Mouse (Mus musculus) cerebral cortex, adult 2 months (tissue): ENCODE results near the gene Wwox.

Source experiments
- WGBS: fragments of 180-500 bp; shearing (Covaris S2); methylation state at CpG from one replicate; pipeline ENCODE4 v1.1.7; 2018; 5-methylcytosine and 5-hydroxymethylcytosine counted together

Gene Wwox

DNA sequence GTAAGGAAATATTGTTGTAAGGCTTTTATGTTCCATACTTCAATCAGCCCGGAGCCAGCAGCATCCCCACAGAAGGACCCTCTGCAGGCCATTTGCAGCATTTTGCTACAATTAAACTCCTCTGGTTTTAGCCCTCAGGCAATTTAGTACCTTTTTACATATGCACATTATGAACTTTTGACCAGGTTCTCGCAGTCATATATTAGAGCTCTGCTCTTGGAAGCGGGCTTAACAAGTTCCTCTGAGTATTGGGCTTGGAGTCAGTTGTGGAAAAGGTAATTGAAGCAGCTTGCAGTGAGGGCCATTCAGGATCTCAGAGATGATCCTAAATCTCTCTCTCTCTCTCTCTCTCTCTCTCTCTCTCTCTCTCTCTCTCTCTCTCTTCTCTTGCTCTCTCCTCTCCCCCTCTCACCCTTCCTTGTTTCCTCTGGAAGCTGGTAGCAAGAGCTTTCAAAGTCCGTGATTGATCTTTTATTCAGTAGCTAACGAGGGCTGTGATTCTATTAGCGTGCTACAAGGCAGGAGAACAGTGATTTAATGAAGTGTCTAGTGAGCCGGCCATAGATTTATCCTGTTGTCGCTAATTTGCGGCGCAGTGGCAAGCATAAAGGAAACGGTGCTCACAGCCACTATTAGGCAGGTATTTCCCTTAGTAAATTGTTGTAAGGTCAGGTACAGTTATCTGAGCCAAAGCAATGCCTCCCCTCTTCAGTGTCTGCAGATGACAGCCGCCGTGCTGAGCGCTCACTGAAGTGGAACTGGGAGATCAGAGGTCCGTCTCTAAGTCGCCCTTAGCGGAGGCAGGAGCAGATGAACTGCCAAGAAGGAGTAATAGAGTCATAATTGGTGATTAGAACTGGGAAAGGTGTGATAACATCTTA lies 292.0 kb downstream of the Wwox start:
- 51% methylated on average over 17 of the region's 17 CpGs for WGBS

DNA sequence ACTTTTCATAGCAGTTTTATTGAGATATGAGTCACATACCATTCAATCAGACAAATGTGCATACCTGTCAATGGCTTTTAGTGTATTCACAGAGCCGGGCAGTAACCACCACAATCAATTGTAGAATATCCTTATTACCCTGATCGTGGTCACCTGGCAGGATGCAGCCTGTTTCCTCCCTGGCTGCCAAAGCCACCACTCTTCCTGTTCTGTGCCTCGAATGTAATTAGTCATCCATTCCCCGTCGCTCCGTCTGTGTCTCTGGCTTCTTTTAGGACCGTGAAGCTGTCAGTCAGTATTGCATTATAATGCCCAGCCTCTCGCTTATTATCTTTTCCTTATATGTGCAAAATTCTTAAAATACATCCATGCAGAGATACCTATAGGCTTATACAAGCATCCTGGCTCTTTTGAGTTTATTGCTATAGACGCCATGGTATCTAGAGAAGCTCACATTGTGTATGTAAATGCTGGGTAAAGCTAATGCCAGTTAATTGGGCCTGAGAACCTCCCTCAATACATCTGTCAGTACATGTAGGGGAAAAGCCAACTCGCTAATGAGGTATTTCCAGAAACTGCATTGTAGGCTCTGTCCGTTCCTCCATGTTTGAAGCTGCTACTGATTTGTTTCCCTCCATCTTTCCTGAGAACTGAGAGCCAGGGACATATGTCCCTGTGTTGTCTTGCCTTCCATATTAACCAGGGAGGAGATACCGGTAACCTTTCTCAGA lies 303.9 kb downstream of the Wwox start:
- WGBS: 50% methylated on average over 12 of the region's 12 CpGs

DNA sequence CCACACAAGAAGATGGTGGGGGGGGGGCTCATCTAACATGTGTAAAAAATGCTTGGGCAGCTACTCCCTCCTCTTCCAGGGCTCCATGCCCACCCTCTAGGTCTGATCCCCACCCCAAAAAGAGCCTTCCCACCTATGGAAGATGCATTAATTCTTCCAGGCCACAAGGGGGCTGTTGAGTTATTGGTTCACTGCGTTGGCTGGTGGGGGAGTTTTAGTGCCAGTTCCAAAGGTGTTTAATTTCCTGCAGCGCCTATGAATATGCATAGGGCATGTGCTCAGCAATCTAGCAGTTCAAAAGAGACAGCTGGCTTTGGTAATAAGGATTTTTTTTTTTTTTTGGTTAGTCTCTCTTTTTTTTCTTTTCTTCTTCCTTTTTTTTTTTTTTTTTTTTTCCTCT lies 306.9 kb downstream of the Wwox start:
- 51% methylated on average over 2 of the region's 2 CpGs for WGBS

DNA sequence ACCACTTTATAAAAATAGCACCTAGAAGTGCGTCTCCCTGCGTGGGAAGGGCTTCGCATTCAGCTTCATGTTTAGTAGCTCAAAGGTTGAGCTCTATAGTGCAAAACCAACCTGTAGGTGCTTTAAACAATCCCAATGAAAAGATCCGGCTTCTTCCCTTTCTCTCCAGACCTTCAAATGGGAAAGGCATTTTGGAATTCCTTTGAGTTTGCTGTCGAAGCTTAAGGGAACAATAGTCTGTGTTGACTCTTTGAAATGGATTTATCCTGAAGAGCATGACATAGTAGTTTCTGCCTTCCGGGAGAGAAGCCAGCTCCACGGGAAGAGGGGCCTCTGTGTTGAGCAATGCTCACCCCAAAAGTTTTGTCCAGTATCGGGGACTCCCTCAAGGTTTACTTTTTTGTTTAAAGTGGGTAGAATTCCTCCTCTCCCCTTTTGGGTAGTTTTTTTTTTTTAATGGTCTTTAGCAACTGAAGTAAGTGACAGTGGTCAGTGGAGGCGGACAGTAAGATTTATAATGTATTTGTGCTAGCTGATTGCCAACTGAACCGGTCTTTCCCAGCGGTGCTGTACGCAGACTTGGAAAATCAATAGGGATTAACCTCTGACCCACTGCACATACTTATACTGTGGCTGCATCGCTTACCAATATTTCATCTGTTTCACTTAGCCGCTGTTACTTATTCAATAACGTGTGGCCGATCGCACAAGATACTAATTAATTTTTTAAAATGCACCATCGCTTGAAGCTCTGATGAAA lies 312.1 kb downstream of the Wwox start:
- 69% methylated on average over 18 of the region's 18 CpGs for WGBS

DNA sequence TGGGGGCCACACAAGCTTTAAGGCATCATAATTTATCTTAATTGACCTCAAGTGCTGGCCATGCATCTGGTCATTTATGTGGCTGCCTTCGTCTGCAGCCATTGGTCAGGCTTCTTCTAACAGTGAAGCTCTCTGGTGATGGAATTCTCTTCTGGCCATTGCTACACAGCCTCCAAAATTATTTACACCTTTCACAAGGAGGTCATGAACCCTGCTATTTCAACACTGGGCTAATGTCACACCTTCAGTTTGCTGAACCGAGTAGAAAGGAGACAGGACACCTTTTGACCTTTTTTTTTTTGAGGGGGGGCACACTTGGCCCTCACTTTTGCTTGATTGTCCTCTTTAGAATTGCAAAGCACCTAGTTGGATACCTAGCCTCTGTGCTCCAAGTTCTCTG lies 320.2 kb downstream of the Wwox start:
- WGBS: 92% methylated on average over 2 of the region's 2 CpGs

DNA sequence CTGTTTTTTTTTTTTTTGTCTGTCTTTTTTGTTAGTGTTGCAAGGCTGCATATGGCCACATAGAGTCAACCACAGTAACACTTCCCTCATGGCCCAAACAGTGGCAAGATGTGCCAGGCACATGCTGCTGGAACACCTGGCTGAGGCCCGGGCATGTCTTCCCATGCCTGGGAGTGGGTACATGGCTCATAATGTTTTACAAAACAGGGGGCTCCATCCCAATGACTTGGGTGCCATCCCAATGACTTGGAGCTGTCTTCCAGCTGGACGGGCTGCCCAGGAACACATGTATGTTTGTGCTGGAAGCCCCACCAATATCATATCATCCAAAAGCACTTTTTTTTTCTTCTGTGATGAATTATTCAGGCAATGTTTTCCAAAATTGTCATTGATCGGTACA lies 329.1 kb downstream of the Wwox start:
- 92% methylated on average over 3 of the region's 3 CpGs for WGBS

DNA sequence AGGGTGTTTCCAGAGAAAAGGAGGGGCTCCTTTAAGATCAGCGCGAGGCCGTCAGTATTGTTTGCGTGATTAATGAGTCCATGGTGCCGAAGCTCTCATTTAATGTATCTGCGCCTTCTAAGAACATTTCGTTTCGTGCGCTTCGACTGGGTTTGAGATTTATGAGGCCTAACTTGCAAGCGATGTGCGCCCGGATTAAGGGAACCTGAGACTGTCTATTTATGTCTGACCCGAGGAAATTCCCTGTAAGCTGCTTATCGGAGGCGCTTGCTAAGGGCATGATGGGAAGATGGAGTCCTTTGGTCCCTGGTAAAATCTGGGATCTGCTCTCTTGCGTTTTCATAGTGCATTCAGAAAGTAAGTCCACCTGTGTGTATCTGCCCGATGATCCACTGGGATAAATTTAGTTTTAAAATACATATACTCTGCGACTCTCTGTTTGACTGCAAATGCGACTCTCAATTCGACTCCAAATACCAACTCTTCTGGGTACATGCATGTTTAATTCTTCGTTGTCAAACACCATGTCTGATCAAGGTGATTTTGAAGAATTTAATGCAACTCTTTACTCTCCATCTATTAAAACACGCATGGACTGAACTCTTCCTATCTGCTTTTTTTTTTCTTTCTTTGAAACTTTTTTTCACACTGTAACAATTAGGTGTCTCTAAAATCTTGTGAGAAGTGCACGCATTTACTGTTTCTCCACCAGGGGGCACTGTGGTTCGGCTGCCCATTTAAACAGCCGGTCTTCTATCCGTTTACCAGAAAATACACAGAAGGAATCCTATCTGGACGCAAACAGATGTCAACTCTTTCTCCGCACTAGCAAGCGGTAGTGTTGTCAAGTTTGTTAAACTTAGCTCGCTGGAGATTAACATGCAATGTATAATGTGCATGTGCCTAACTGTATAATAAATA lies 331.7 kb downstream of the Wwox start:
- WGBS: 59% methylated on average over 31 of the region's 31 CpGs

DNA sequence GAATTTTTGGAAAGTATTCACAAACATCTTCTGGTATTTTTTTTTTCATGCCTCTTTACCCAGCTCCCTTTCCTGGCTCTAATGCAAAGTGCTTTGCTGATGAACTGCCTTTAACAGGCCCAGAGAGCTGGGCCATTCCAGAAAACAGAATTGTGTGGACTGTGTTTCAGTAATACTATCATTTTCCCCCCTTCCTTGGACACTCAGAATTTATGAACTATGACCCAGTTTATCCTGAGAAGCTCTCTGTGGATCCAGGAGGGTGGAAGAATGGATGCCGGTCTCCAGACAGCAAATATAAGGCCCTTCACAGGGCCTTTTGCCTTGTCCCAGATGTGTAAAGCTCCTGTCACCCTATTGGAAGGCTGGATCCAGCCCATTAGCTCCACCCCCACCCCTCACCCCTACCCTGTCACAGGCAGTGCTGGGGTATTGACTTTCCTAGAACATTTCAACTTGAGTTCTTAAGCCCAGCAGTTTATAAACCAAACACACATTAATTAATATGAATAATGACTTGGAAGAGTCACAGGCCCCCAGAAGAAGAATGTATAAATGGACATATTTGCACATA lies 332.9 kb downstream of the Wwox start:
- WGBS: 85% methylated on average over 1 of the region's 1 CpGs

DNA sequence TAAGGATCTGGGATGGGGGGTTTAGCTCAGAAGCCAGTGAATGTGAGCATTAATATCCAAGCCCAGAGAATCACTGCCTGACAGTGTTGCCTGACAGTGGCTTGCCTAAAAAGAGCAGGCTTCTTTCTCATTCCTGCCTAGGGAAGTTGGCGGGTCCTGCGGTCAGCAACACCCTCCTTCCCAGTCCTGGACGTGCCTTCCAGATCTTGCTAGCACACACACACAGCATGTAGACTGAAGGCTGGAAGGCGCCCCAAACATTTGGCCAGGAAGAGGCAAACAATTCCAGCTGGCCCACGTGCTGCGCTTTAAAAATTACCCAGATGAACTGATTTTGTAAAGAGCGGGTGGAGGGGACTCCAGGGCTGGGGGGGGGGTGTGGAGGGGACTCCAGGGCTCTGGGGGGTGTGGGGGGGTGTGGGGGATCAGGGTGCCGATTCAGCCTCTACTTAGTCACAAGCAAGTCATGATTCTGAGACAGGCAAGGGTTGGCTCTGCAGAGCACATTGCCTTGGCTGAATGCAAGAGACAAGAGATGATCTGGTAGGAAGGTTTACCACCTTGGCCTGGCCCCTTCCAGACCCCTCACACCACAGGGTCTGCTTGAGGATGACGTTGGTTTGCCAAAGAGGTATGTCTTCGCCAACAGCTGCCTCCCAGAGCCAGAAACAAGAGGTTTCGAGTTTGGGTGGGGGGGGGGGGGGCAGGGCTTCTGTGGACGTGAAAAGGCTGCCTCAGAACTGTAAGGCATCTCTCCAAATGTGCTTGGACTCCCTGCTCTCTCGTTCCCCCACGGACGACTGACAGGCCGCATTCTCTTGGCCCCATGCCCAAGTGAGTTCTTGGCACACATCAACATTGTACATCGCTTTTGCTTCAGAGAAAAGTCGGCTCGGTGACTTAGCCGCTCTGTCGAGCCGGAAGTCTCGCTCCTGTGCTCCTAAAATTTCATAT lies 334.3 kb downstream of the Wwox start:
- WGBS: 21% methylated on average over 23 of the region's 23 CpGs

DNA sequence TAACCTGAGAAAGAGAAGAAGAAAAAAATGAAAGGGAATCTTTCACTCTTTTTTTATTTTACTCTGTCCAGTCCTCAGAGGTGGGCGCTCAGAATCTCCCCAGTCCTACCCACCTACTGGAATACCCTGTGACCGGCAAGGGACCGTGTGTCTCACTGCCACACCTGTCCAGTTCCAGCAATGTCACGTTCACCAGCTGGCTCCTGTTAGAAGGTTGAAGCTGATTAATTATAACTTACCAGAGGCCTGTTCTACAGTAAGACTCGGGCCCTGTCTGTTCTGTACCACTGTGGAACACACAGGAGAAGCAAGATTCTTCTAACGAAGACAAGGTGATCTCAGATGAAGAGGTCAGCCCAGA lies 334.9 kb downstream of the Wwox start:
- 86% methylated on average over 6 of the region's 6 CpGs for WGBS

DNA sequence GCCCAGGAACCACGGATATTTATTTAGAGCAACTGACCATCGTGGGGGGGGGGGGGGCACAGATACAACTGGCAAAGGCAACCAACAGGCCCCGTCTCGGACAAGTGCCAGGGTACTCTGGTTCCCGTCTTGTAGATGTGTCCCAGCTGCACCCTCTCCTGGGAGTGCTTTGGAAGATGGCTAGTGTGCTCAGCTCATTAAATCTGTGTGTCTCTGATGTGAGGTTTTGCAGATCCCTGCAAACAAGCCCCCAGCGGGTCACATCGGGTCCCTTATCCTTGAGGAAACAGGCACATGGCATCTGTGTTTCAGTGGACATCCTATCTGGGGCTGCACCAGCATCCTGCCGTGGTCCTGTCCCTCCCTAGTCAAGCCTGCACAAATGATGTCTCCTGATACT lies 336.1 kb downstream of the Wwox start:
- WGBS: 88% methylated on average over 8 of the region's 8 CpGs

DNA sequence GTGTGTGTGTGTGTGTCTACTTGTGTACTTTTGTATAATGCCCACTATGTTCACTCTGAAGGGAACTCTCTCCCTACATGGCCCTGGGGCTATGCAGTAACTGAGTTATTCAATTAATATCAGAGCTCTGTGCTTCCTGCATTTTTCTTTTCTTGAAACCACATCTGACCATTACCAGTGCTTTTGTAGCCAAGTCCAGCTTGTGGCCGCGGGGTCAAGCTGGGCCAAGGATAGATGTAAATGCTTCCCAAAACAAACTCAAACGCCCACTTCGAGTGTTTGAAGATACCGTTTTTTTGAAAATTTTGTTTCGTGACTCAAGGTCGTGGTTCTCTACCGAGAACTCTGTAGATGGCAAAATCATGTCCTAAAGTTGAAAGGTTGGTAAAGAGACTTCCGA lies 337.2 kb downstream of the Wwox start:
- WGBS: 93% methylated on average over 9 of the region's 9 CpGs

DNA sequence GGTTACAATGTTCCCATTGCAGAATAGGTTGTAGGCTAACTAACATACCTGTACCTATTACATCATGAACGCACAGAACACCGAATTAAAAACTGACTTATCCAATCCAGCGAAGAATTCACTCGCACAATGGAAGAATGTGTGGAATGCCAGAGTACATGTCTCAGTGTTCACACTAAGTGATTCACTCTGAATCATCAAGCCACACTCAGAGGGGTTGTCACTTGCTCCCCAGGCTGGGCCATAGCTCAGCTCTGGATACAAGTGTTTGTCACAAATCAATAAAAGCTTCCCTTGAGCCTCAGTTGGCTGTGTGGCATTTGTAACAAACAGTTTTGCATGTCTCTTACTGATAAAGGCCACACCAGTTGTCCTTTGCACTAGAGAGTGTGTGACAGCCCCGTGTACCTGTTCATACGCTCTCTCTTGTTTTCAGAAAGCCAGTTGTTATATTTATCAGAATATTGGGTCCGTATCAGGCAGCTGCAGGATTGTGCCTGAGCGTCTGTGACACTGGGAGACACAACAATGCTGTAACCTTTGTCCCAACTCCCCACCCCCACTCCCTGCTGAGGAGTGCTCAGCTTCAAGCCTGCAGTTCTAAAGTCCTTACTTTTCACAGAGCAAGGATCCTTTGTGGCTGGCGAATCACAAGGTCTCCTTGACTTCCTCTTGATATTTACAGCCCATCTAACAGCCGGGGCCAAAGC lies 338.0 kb downstream of the Wwox start:
- 75% methylated on average over 10 of the region's 10 CpGs for WGBS

DNA sequence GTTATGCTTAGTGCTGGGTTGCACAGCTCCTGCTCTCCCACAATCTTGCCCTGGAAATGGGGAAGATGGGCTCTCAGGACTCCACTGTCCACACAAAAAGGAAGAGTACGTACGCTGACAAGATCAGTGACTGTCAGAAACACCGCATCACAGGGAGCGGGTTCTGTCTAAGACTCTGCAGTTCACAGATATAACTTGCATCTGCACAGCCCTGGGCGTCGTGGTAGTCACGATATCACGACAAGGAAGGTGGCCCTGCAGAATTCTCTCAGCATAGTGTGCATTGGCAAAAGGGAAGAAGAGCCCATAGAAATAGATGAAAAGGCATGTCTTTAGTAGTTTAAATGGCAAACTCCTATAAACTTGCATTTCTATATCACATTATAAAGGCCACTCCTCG lies 339.5 kb downstream of the Wwox start:
- WGBS: 95% methylated on average over 9 of the region's 9 CpGs

DNA sequence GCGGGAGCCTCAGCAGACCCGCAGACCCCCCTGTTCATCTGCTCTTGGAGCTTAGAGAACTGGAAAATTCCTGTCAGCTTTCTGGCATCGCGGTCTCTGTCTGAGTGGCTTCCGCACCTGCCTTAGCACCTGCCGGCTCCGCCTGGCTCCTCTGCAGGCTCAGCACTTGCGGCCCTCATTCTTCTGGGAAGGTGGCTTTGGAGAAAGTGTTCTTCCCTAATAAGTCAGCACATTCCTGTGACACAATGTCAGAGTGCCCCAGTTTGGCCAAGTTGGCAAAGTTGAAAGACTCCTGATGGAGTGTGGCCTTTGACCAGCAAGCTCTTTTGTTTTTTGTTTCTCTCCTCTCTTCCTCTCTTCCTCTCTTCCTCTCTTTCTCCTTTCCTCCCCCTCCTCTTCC lies 343.9 kb downstream of the Wwox start:
- 94% methylated on average over 8 of the region's 8 CpGs for WGBS

DNA sequence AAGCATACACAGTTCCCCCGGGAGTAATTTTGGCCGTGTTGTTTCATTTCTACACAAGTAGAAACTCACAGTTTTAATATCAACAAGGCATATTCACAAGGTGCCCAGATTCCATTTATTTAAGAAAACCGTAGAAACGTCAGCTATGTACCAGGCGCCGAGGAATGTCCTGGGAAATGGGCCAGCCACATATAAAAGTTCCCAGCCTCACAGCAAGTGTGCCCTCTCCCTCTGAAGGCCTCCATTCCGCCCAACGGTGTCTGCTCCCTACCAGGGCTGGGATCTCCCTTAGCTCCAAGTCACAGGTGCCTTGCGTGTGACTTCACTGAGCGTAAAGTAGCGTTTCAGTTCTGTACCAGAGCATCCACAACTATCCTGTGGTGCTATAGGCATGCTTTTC lies 346.4 kb downstream of the Wwox start:
- WGBS: 83% methylated on average over 11 of the region's 11 CpGs

DNA sequence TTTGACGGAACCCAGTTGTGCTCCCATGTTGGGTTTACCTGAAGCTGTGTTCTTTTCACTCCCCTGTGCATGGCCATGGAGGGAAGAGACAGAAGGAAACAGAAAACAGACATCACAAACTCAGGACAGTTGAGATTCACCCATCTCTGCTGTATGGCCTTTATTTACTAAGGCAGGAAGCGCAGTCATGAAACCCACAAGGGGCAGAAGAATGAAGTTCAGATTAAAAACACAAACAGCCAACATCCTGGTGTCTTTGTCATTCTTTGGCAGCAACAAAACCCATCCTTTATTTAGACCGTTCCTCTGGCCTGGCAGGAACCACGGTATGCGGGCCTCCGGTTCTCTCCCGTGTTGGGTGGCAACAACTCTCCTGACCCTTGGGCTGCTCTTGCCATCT lies 350.2 kb downstream of the Wwox start:
- WGBS: 82% methylated on average over 7 of the region's 7 CpGs

DNA sequence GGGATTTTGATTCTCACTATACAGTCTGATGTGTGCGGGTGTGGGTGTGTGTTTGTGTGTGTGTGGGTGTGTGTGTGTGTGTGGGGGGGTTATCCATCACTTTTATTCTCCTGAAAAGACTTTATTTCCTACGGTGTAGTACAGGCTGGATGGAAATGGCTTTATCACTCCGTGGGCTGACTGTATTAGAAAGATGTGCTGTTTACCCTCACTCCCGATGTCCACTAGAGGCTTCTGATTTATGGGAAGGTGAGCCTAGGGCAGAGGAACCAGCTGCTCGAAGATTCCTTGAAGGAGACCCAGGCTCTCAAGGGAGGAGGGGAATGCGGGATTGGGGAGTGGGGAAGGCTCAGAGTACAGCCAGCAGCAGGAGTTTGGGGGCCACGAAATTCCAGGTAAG lies 351.3 kb downstream of the Wwox start:
- WGBS: 91% methylated on average over 7 of the region's 7 CpGs

DNA sequence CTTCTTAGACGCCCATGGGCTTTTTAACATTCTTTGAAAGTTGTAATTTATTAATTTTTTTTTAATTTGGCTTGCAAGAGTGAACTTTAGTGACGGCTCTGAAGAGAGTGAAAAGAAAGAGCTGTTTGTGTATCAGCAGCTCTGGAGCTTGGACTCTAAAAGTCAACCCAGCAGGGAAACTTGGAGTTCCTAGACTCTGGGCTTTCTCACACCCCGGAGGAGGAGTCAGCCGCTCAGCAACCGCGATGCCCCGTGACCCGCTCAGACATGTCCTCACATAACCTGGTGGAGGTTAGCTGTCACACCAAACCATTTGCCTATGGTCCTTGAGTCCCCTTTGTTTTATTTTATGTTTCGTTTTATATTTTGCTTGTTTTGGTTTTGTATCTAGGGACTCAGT lies 354.2 kb downstream of the Wwox start:
- 80% methylated on average over 9 of the region's 9 CpGs for WGBS
